Mouse (Mus musculus): ENCODE measurements around the gene Aox1. TPM values are rescaled to one million over a fixed set of nuclear protein-coding genes. Genes with fewer than 3 reads are reported as not detected.

Aox1 gene
- polyA plus RNA-seq, 1 experiment from 2014 or later, result 0.10 TPM

GRCm38 (mm10) chr1:58089316-58089715 lies 59.6 kb downstream of the Aox1 start:
- Histone ChIP-seq H3K9me3 (no peaks in the 10 kb centered on the region), H3K27me3 (no peaks in the 10 kb centered on the region), H3K27ac (no peak overlapping the region), H3K36me3 (no peaks in the 10 kb centered on the region), H3K4me1 (no peaks in the 10 kb centered on the region), H3K9ac (no peak overlapping the region), H3K4me3 (no peak overlapping the region), H3K4me2 (no peak overlapping the region)
- 52% methylated on average over 5 of the region's 5 CpGs for WGBS
- no peak for ATAC-seq (ENCODE audit: insufficient number of reproducible peaks, insufficient read depth, low FRiP score, low TSS enrichment, low read depth)

GRCm38 (mm10) chr1:58090191-58090590 lies 60.5 kb downstream of the Aox1 start:
- no peak for ATAC-seq (ENCODE audit: insufficient number of reproducible peaks, insufficient read depth, low FRiP score, low TSS enrichment, low read depth)
- Histone ChIP-seq H3K36me3 (no peaks in the 10 kb centered on the region), H3K4me3 (no peak overlapping the region), H3K27me3 (no peaks in the 10 kb centered on the region), H3K9ac (no peak overlapping the region), H3K4me2 (no peak overlapping the region), H3K27ac (no peak overlapping the region), H3K4me1 (no peaks in the 10 kb centered on the region), H3K9me3 (no peaks in the 10 kb centered on the region)
- WGBS, result 79% methylated on average over 4 of the region's 4 CpGs

- no peaks in the 10 kb centered on the region for H3K27me3 ChIP-seq
- H3K36me3 ChIP-seq, result no peaks in the 10 kb centered on the region
- H3K4me3 ChIP-seq, result no peak overlapping the region
- 75% methylated on average over 3 of the region's 3 CpGs for WGBS
- no peak for ATAC-seq (ENCODE audit: insufficient number of reproducible peaks, insufficient read depth, low FRiP score, low TSS enrichment, low read depth)
- H3K9ac ChIP-seq, result no peak overlapping the region
- no peaks in the 10 kb centered on the region for H3K9me3 ChIP-seq
- H3K4me2 ChIP-seq, result no peak overlapping the region
- H3K27ac ChIP-seq, result no peak overlapping the region
- H3K4me1 ChIP-seq, result no peaks in the 10 kb centered on the region
Measured at GRCm38 (mm10) chr1:58091213-58091612, 61.5 kb downstream of the Aox1 start.

GRCm38 (mm10) chr1:58091992-58092560 lies 62.3 kb downstream of the Aox1 start:
- Histone ChIP-seq H3K4me2 (no peak overlapping the region), H3K36me3 (no peaks in the 10 kb centered on the region), H3K4me1 (no peaks in the 10 kb centered on the region), H3K27ac (no peak overlapping the region), H3K9me3 (no peaks in the 10 kb centered on the region), H3K4me3 (no peak overlapping the region), H3K27me3 (no peaks in the 10 kb centered on the region), H3K9ac (no peak overlapping the region)
- ATAC-seq (ENCODE audit: insufficient number of reproducible peaks, insufficient read depth, low FRiP score, low TSS enrichment, low read depth), result no peak
- 82% methylated on average over 2 of the region's 2 CpGs for WGBS

DNA sequence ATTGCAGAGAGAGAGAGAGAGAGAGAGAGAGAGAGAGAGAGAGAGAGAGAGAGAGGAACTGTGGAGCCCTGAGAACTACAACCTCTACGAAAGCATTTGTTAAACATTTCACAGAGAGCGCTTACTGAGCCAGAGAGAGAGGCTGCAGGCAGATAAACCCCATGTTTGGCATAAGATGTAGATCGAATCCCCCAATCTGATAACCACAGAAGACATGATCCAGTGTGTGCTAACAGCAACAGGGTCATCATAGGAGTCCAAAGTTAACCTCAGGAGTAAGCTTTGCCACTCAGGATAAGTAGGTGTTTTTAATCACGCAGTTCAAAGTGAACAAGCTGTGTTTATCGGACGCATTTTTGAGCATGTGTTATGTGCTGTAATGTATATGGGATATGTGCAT lies 67.6 kb downstream of the Aox1 start:
- Histone ChIP-seq H3K4me3 (no peak overlapping the region), H3K9ac (no peak overlapping the region), H3K4me1 (no peaks in the 10 kb centered on the region), H3K9me3 (no peaks in the 10 kb centered on the region), H3K4me2 (no peak overlapping the region), H3K27ac (no peak overlapping the region), H3K36me3 (no peaks in the 10 kb centered on the region), H3K27me3 (no peaks in the 10 kb centered on the region)
- no peak for ATAC-seq (ENCODE audit: insufficient number of reproducible peaks, insufficient read depth, low FRiP score, low TSS enrichment, low read depth)
- 89% methylated on average over 6 of the region's 6 CpGs for WGBS

GRCm38 (mm10) chr1:58099119-58099518 lies 69.4 kb downstream of the Aox1 start:
- Histone ChIP-seq H3K4me2 (no peak overlapping the region), H3K9me3 (no peaks in the 10 kb centered on the region), H3K4me1 (no peaks in the 10 kb centered on the region), H3K9ac (no peak overlapping the region), H3K36me3 (no peaks in the 10 kb centered on the region), H3K27me3 (no peaks in the 10 kb centered on the region), H3K27ac (no peak overlapping the region), H3K4me3 (no peak overlapping the region)
- no peak for ATAC-seq (ENCODE audit: insufficient number of reproducible peaks, insufficient read depth, low FRiP score, low TSS enrichment, low read depth)

GRCm38 (mm10) chr1:58101531-58102146 lies 71.9 kb downstream of the Aox1 start:
- no peaks in the 10 kb centered on the region for H3K36me3 ChIP-seq
- H3K4me1 ChIP-seq, result no peaks in the 10 kb centered on the region
- H3K9me3 ChIP-seq, result no peaks in the 10 kb centered on the region
- no peak overlapping the region for H3K9ac ChIP-seq
- no peak overlapping the region for H3K4me3 ChIP-seq
- 73% methylated on average over 2 of the region's 2 CpGs for WGBS
- no peaks in the 10 kb centered on the region for H3K27me3 ChIP-seq
- ATAC-seq (ENCODE audit: insufficient number of reproducible peaks, insufficient read depth, low FRiP score, low TSS enrichment, low read depth), result no peak
- H3K27ac ChIP-seq, result no peak overlapping the region
- H3K4me2 ChIP-seq, result no peak overlapping the region

GRCm38 (mm10) chr1:58102494-58102893 lies 72.8 kb downstream of the Aox1 start:
- Histone ChIP-seq H3K27ac (no peak overlapping the region), H3K4me3 (no peak overlapping the region), H3K9me3 (no peaks in the 10 kb centered on the region), H3K4me2 (no peak overlapping the region), H3K27me3 (no peaks in the 10 kb centered on the region), H3K36me3 (no peaks in the 10 kb centered on the region), H3K4me1 (no peaks in the 10 kb centered on the region), H3K9ac (no peak overlapping the region)
- WGBS, result 59% methylated on average over 7 of the region's 7 CpGs
- no peak for ATAC-seq (ENCODE audit: insufficient number of reproducible peaks, insufficient read depth, low FRiP score, low TSS enrichment, low read depth)

- Histone ChIP-seq H3K4me3 (no peak overlapping the region), H3K9me3 (no peaks in the 10 kb centered on the region), H3K4me2 (no peak overlapping the region), H3K36me3 (no peaks in the 10 kb centered on the region), H3K4me1 (no peaks in the 10 kb centered on the region), H3K27me3 (no peaks in the 10 kb centered on the region), H3K9ac (no peak overlapping the region), H3K27ac (no peak overlapping the region)
- no peak for ATAC-seq (ENCODE audit: insufficient number of reproducible peaks, insufficient read depth, low FRiP score, low TSS enrichment, low read depth)
- 81% methylated on average over 6 of the region's 6 CpGs for WGBS
Measured at GRCm38 (mm10) chr1:58105685-58106084, 76.0 kb downstream of the Aox1 start.

DNA sequence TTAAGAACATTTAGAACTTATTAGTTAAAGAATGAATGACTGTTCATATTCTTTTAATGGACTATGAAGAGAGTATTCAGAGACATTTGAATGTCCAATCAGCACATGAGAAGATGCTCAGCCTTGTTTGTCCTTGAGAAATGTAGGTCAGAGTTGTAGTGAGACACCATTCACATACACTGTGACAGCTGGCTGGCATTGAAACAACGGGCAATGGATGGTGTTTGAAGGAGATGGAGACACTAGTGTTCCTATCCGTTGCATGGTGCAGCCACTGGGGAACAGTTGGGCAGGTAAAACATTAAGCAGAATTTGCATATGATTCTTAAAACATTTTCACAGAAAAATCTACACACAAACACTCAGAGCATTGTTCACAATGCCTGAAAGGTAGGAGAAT lies 77.3 kb downstream of the Aox1 start:
- WGBS, result 83% methylated on average over 2 of the region's 2 CpGs
- H3K9ac ChIP-seq, result no peak overlapping the region
- H3K36me3 ChIP-seq, result no peaks in the 10 kb centered on the region
- H3K4me2 ChIP-seq, result no peak overlapping the region
- no peak overlapping the region for H3K27ac ChIP-seq
- no peaks in the 10 kb centered on the region for H3K9me3 ChIP-seq
- no peak for ATAC-seq (ENCODE audit: insufficient number of reproducible peaks, insufficient read depth, low FRiP score, low TSS enrichment, low read depth)
- H3K27me3 ChIP-seq, result no peaks in the 10 kb centered on the region
- H3K4me3 ChIP-seq, result no peak overlapping the region
- H3K4me1 ChIP-seq, result no peaks in the 10 kb centered on the region

- no peak overlapping the region for H3K27ac ChIP-seq
- no peak overlapping the region for H3K4me2 ChIP-seq
- no peaks in the 10 kb centered on the region for H3K36me3 ChIP-seq
- ATAC-seq (ENCODE audit: insufficient number of reproducible peaks, insufficient read depth, low FRiP score, low TSS enrichment, low read depth), result no peak
- no peaks in the 10 kb centered on the region for H3K9me3 ChIP-seq
- H3K4me1 ChIP-seq, result peaks cover 3% of the 10 kb centered on the region
- WGBS, result 92% methylated on average over 5 of the region's 5 CpGs
- H3K9ac ChIP-seq, result no peak overlapping the region
- H3K27me3 ChIP-seq, result no peaks in the 10 kb centered on the region
- no peak overlapping the region for H3K4me3 ChIP-seq
Measured at GRCm38 (mm10) chr1:58110241-58110640, 80.5 kb downstream of the Aox1 start.

GRCm38 (mm10) chr1:58111315-58111714 lies 81.6 kb downstream of the Aox1 start:
- H3K27ac ChIP-seq, result no peak overlapping the region
- H3K4me3 ChIP-seq, result no peak overlapping the region
- no peak overlapping the region for H3K9ac ChIP-seq
- no peaks in the 10 kb centered on the region for H3K36me3 ChIP-seq
- no peaks in the 10 kb centered on the region for H3K27me3 ChIP-seq
- 80% methylated on average over 4 of the region's 4 CpGs for WGBS
- H3K4me2 ChIP-seq, result no peak overlapping the region
- H3K4me1 ChIP-seq, result peaks cover 3% of the 10 kb centered on the region
- H3K9me3 ChIP-seq, result no peaks in the 10 kb centered on the region
- no peak for ATAC-seq (ENCODE audit: insufficient number of reproducible peaks, insufficient read depth, low FRiP score, low TSS enrichment, low read depth)

All from embryonic facial prominence, embryonic 13.5 days (tissue).